Mouse (Mus musculus) C2C12 (cell line): ENCODE measurements around the gene Gtf3c5.

ENCODE experiments used
- CEBPB ChIP-seq: IDR thresholded peaks from one replicate; pipeline ENCODE4 v1.6.1; 2011; ENCODE audit warnings: low read depth, mild to moderate bottlenecking, control low read depth, moderate library complexity
- CTCF ChIP-seq: IDR thresholded peaks from one replicate; pipeline ENCODE4 v1.5.1; 2011; ENCODE audit not compliant: control insufficient read depth, insufficient read depth, insufficient read length
- MAX ChIP-seq: IDR thresholded peaks from one replicate; pipeline ENCODE4 v1.6.1; 2011; ENCODE audit warnings: mild to moderate bottlenecking, control low read depth

GRCm38 (mm10) chr2:28603542-28603941 lies 20.0 kb upstream of the Gtf3c5 start:
- no peak for TF ChIP-seq CTCF
- no peak for TF ChIP-seq CEBPB
- no peak for TF ChIP-seq MAX
